Mouse (Mus musculus): Measurements from ENCODE around the gene Slc27a2.

- TF ChIP-seq USF1 (IDR thresholded peaks at IDR 0.05; ENCODE audit: low read depth, low read length) (no peak), SIN3A (IDR thresholded peaks at IDR 0.05; ENCODE audit: low read length) (no peak; the same call in 1 of the 2 replicates), JUND (IDR thresholded peaks at IDR 0.05; ENCODE audit: low read depth, low read length) (no peak)
Measured at GRCm38 (mm10) chr2:126619249-126619704, 67.1 kb downstream of the Slc27a2 start, which contains the start of gene Hdc.
